Mouse (Mus musculus): Measurements from ENCODE around the gene Vmn2r29. TPM values are rescaled to one million over a fixed set of nuclear protein-coding genes. Genes with fewer than 3 reads are reported as not detected.
"Not testable (repeated sequence)": the region's sequence is repeated elsewhere in the genome, so short reads cannot be mapped to it uniquely, and the experiment has no call there.

Vmn2r29 gene
- 0.04 TPM in 1 of 2 replicates, not detected in the other for polyA plus RNA-seq (2012; rRNA removed)

- WGBS, result no CpG with 5 or more reads among the region's 1 CpGs
- not testable (repeated sequence) for DNase-seq (ENCODE audit: low read depth, low spot score)
Observed at GRCm38 (mm10) chr7:7247228-7247627, at the start of gene Vmn2r29. Vmn2r29 (minus strand) TSS chr7:7247328.

- WGBS, result 76% methylated on average over 16 of the region's 16 CpGs
Observed at GRCm38 (mm10) chr7:7295595-7295994, 48.5 kb upstream of the Vmn2r29 start.

GRCm38 (mm10) chr7:7281383-7281782 is 34.3 kb upstream of the Vmn2r29 start:
- 42% methylated on average over 1 of the region's 1 CpGs for WGBS
- no peak for DNase-seq (ENCODE audit: low read depth, low spot score)

More at GRCm38 (mm10) chr7:7295595-7295994, 48.5 kb upstream of the Vmn2r29 start:
- no peak for DNase-seq (ENCODE audit: low read depth, low spot score)

GRCm38 (mm10) chr7:7277966-7278567 is 30.9 kb upstream of the Vmn2r29 start, which contains the start of gene Gm45844:
Gm45844 (minus strand) TSS chr7:7278289.
- DNase-seq (ENCODE audit: low read depth, low spot score), result not testable (repeated sequence)
- WGBS, result 35% methylated on average over 45 of the region's 45 CpGs

GRCm38 (mm10) chr7:7277556-7277955 is 30.4 kb upstream of the Vmn2r29 start:
- DNase-seq (ENCODE audit: low read depth, low spot score), result not testable (repeated sequence)

GRCm38 (mm10) chr7:7209313-7210151 is 37.6 kb downstream of the Vmn2r29 start, which contains the start of gene Zfp772:
Zfp772 (minus strand) TSS chr7:7209998.
- DNase-seq (ENCODE audit: low read depth, low spot score), result not testable (repeated sequence)
- WGBS, result under 1% methylated on average over 24 of the region's 24 CpGs

More at GRCm38 (mm10) chr7:7277556-7277955, 30.4 kb upstream of the Vmn2r29 start:
- 45% methylated on average over 24 of the region's 24 CpGs for WGBS

GRCm38 (mm10) chr7:7188191-7188942 is 58.8 kb downstream of the Vmn2r29 start:
- no peak for DNase-seq (ENCODE audit: low read depth, low spot score)
- 4% methylated on average over 17 of the region's 18 CpGs for WGBS

GRCm38 (mm10) chr7:7187417-7188190 is 59.5 kb downstream of the Vmn2r29 start:
- 11% methylated on average over 13 of the region's 13 CpGs for WGBS
- no peak for DNase-seq (ENCODE audit: low read depth, low spot score)

- DNase-seq (ENCODE audit: low read depth, low spot score), result no peak
- 92% methylated on average over 1 of the region's 1 CpGs for WGBS
Observed at GRCm38 (mm10) chr7:7185897-7186296, 61.2 kb downstream of the Vmn2r29 start.

Other genes with a start within 250 kb of the Vmn2r29 start
- 11.9 and 14.2 TPM in 2 replicates for gene Zfp954, start 125.8 kb downstream of the Vmn2r29 start, polyA plus RNA-seq (2012; rRNA removed)
- 0.30 and 0.55 TPM in 2 replicates for gene Zfp773, start 110.6 kb downstream of the Vmn2r29 start, polyA plus RNA-seq (2012; rRNA removed)
- gene Zfp418, start 76.0 kb downstream of the Vmn2r29 start, polyA plus RNA-seq (2012; rRNA removed), result 0.57 and 0.78 TPM in 2 replicates
- gene Zfp772, start 37.3 kb downstream of the Vmn2r29 start, polyA plus RNA-seq (2012; rRNA removed), result 0.94 and 1.1 TPM in 2 replicates
- gene Gm45844, start 31.0 kb upstream of the Vmn2r29 start, polyA plus RNA-seq (2012; rRNA removed), result 0.16 and 0.18 TPM in 2 replicates
- 15.9 and 22.1 TPM in 2 replicates for gene Clcn4, start 53.5 kb upstream of the Vmn2r29 start, polyA plus RNA-seq (2012; rRNA removed)
- gene Vmn2r30, start 90.3 kb upstream of the Vmn2r29 start, polyA plus RNA-seq (2012; rRNA removed), result not detected in 2 replicates
- gene Gm45783, start 127.2 kb upstream of the Vmn2r29 start, polyA plus RNA-seq (2012; rRNA removed), result not detected in 2 replicates
- gene Vmn2r31, start 152.4 kb upstream of the Vmn2r29 start, polyA plus RNA-seq (2012; rRNA removed), result not detected in 2 replicates
- gene Vmn2r32, start 232.7 kb upstream of the Vmn2r29 start, polyA plus RNA-seq (2012; rRNA removed), result not detected in 2 replicates

Measured in large intestine, adult 2 months (tissue).